Mouse (Mus musculus) midbrain, embryonic 12.5 days (tissue): ENCODE measurements around the gene Tubg2. TPM values are rescaled to one million over a fixed set of nuclear protein-coding genes. Genes with fewer than 3 reads are reported as not detected.
A peak's percentile ranks its signal among the peaks of the same experiment; 100 is the strongest.

Experiments
- ATAC-seq: fragments of 200-750 bp; cut with Nextera tagmentation; 2 replicates; pipeline ENCODE4 v1.8.0; 2017; ENCODE audit warnings: low read depth, moderate TSS enrichment, moderate library complexity; ENCODE audit not compliant: low FRiP score
- H3K27ac ChIP-seq: fragments of 300-500 bp; sonication (generic); replicated peaks from 2 replicates; pipeline ENCODE4 v1.5.1; 2016; ENCODE audit warnings: mild to moderate bottlenecking
- H3K27me3 ChIP-seq: fragments of 300-500 bp; sonication (generic); 2 replicates; pipeline ENCODE4 v1.6.1; 2016; ENCODE audit warnings: mild to moderate bottlenecking
- H3K36me3 ChIP-seq: fragments of 300-500 bp; sonication (generic); 2 replicates; pipeline ENCODE4 v1.6.1; 2016
- H3K4me1 ChIP-seq: fragments of 300-500 bp; sonication (generic); 2 replicates; pipeline ENCODE4 v1.6.1; 2016
- H3K4me2 ChIP-seq: fragments of 300-500 bp; sonication (generic); replicated peaks from 2 replicates; pipeline ENCODE4 v1.6.1; 2016; ENCODE audit warnings: mild to moderate bottlenecking, moderate library complexity
- H3K4me3 ChIP-seq: fragments of 300-500 bp; sonication (generic); 2 replicates; pipeline ENCODE4 v1.5.1; 2016; ENCODE audit warnings: mild to moderate bottlenecking
- H3K9ac ChIP-seq: fragments of 300-500 bp; sonication (generic); replicated peaks from 2 replicates; pipeline ENCODE4 v1.6.1; 2016; ENCODE audit warnings: mild to moderate bottlenecking, moderate library complexity
- H3K9me3 ChIP-seq: fragments of 300-500 bp; sonication (generic); 2 replicates; pipeline ENCODE4 v1.6.1; 2016; ENCODE audit warnings: mild to moderate bottlenecking
- WGBS: fragments of 180-500 bp; shearing (Covaris S2); methylation state at CpG from one replicate; pipeline ENCODE4 v1.1.7; 2016; 5-methylcytosine and 5-hydroxymethylcytosine counted together
- polyA plus RNA-seq: library from polyadenylated mRNA; unstranded; fragments of >200 nt; fragmentation: Nextera tagmentation; extraction: Ambion mirVana; gene quantifications from 2 replicates; pipeline ENCODE4 v1.2.1, GENCODE M21; 2016

The Tubg2 gene
- polyA plus RNA-seq, 1 experiment from 2014 or later = 10.3 TPM

DNA sequence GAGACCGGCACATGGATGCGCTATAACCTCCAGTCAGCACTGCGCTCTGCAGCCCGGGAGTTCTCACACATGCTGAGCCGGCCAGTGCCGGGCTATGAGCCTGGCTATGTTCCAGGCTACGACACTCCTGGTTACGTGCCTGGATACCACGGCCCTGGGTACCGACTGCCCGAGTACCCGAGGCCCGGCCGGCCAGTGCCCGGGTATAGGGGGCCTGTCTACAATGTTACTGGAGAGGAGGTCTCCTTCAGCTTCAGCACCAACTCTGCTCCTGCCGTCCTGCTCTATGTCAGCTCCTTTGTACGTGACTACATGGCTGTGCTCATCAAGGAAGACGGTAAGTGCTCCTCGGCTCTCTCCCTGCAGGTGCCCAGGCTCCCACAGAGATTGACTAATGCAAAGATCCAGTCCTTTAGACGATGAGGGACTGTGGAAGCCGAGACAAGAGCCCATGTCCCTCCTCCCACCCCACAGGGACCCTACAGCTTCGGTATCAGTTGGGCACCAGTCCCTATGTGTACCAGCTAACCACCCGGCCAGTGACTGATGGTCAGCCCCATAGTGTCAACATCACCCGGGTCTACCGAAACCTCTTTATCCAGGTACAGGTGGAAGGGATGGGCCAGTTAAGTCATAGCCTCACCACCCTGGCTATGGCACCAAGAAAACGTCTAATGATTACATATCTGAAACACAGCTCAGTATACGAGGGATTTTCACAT, 31.0 kb downstream of the Tubg2 start:
- no peak for ATAC-seq
- Histone ChIP-seq H3K4me2 (no peak overlapping the region), H3K4me1 (peaks cover 18% of the 10 kb centered on the region), H3K36me3 (no peaks in the 10 kb centered on the region), H3K27me3 (0 out of 2 replicates have a peak, but pooled peaks cover 13% of the 10 kb centered on the region), H3K9me3 (no peaks in the 10 kb centered on the region), H3K27ac (no peak overlapping the region), H3K4me3 (no peak overlapping the region), H3K9ac (no peak overlapping the region)
- WGBS = 87% methylated on average over 27 of the region's 27 CpGs

DNA sequence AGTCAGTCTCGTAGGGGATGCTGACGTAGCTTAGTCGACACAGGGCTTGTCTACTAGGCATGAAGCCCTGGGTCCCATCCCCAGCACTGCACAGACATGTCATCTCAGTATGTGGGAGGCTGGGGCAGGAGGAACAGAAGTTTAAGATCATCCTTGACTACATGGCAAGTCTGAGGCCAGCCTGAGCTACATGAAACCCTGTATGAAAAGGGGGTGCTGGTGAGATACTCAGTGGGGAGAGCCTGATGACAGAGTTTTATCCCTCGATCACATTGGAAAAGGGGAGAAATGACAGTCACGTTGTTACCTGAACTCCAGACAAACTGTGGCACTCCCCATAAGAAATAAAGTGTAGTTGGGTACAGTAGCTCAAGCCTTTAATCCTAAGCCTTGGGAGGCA, 31.8 kb downstream of the Tubg2 start:
- 90% methylated on average over 5 of the region's 5 CpGs for WGBS
- Histone ChIP-seq H3K36me3 (no peaks in the 10 kb centered on the region), H3K27ac (no peak overlapping the region), H3K9me3 (no peaks in the 10 kb centered on the region), H3K4me3 (no peak overlapping the region), H3K4me1 (peaks cover 18% of the 10 kb centered on the region), H3K9ac (no peak overlapping the region), H3K4me2 (no peak overlapping the region), H3K27me3 (0 out of 2 replicates have a peak, but pooled peaks cover 12% of the 10 kb centered on the region)
- no peak for ATAC-seq

DNA sequence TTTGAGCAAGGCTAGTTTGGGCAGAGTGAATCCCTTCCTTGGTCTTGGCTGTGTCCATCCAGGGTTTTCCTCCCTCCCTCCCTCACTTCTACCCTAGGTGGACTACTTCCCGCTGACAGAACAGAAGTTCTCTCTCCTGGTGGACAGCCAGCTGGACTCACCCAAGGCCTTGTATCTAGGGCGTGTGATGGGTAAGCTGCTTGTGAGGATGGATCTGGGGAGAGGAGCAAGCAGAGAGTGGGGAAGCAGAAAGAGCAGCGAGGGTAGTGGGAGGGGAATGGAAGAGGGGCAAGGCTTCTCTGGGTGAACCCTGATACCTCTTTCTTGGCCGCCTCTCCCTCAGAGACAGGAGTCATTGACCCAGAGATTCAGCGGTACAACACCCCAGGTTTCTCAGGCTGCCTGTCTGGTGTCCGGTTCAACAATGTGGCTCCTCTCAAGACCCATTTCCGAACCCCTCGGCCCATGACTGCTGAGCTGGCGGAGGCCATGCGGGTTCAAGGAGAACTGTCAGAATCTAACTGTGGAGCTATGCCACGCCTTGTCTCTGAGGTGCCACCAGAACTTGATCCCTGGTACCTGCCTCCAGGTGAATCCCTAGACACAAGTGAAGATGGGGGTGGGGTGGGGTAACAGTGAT, 32.6 kb downstream of the Tubg2 start:
- ATAC-seq = no peak
- peak overlapping the region; percentile 10; the same call in 1 of the 2 replicates for H3K27ac ChIP-seq
- 84% methylated on average over 11 of the region's 11 CpGs for WGBS
- no peaks in the 10 kb centered on the region for H3K36me3 ChIP-seq
- H3K4me1 ChIP-seq = peaks cover 18% of the 10 kb centered on the region
- H3K27me3 ChIP-seq = 0 out of 2 replicates have a peak, but pooled peaks cover 5% of the 10 kb centered on the region
- H3K4me2 ChIP-seq = no peak overlapping the region
- no peak overlapping the region for H3K4me3 ChIP-seq
- H3K9ac ChIP-seq = 0 out of 2 replicates have a peak overlapping the region, but pooled peaks have one; percentile 6
- H3K9me3 ChIP-seq = no peaks in the 10 kb centered on the region

DNA sequence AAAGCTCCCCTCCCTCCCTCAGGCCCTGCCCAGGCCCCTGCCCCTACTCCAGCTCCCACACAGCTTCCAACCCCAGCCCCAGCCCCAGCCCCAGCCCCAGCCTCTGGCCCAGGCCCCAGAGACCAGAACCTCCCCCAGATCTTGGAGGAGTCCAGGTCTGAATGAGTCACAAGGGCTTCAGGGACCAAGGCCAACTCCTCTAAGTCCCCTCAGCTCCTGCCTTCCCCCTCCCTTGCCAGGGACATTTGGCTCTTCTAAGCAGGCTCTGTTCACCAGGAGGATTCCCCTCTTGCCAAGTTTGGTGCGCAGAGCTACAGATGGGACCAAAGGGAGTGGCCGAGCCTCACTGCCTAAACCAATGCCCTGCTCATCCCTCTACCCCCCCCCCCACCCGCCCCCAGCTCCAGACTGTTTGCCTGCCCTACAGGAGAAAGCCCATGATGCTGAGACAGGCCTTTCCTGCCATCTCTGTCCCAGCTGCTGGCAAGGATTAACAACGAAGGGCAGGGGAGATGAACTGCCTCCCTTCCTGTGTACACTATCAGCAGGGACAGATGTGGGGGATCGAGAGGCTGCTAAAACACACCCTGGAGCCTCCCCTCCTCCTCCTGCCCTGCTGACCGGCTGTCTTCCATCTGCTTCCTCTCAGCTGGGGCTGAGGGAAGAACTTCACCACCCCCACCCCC, 33.9 kb downstream of the Tubg2 start:
- peak overlapping the region; percentile 87 for H3K27ac ChIP-seq
- peaks cover 18% of the 10 kb centered on the region for H3K4me1 ChIP-seq
- H3K4me3 ChIP-seq = no peak overlapping the region
- peak overlapping the region; percentile 13; the same call in 1 of the 2 replicates for H3K4me2 ChIP-seq
- 9% methylated on average over 6 of the region's 6 CpGs for WGBS
- H3K9me3 ChIP-seq = no peaks in the 10 kb centered on the region
- peak; percentile 78 for ATAC-seq
- no peaks in the 10 kb centered on the region for H3K36me3 ChIP-seq
- H3K27me3 ChIP-seq = no peaks in the 10 kb centered on the region
- H3K9ac ChIP-seq = peak overlapping the region; percentile 46; the same call in 1 of the 2 replicates

DNA sequence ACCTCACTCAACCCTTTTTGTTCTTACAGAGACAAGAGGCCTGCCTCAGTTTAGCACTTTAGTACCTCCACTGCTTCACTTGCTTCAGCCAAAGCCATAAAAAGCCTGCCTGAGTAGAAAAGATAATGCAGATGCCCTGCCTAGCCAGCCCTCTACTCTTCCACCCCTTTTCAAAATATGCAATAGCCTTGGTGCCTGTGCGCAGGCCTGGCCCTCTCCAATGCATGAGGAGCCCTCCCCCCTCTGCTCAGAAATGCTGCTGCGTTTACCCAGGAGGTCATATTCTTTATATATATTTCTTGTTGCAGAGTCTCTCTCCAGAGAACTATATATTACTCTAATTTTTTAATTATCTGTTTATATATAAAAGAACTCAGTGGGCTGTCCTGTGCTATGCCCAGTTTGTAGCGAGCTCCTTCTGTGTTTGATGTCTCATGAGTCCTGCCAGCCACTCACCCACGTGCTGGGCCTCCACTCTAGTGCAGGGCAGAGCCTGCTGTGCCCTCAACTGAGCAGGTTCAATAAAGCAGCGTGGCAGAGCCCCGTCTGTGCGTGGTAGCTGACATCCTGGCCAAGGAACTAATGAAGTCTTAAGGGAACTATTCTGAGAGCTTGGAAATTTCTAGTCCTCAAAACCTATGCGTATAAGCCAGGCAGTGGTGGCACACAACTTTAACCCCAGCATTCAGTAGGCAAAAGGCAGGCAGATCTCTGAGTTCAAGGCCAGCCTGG, 34.6 kb downstream of the Tubg2 start:
- peaks cover 18% of the 10 kb centered on the region for H3K4me1 ChIP-seq
- H3K4me2 ChIP-seq = no peak overlapping the region
- H3K27ac ChIP-seq = peak overlapping the region; percentile 87
- no peak overlapping the region for H3K4me3 ChIP-seq
- H3K27me3 ChIP-seq = no peaks in the 10 kb centered on the region
- WGBS = 48% methylated on average over 8 of the region's 8 CpGs
- no peak for ATAC-seq
- H3K9ac ChIP-seq = peak overlapping the region; percentile 46; the same call in 1 of the 2 replicates
- no peaks in the 10 kb centered on the region for H3K9me3 ChIP-seq
- no peaks in the 10 kb centered on the region for H3K36me3 ChIP-seq

DNA sequence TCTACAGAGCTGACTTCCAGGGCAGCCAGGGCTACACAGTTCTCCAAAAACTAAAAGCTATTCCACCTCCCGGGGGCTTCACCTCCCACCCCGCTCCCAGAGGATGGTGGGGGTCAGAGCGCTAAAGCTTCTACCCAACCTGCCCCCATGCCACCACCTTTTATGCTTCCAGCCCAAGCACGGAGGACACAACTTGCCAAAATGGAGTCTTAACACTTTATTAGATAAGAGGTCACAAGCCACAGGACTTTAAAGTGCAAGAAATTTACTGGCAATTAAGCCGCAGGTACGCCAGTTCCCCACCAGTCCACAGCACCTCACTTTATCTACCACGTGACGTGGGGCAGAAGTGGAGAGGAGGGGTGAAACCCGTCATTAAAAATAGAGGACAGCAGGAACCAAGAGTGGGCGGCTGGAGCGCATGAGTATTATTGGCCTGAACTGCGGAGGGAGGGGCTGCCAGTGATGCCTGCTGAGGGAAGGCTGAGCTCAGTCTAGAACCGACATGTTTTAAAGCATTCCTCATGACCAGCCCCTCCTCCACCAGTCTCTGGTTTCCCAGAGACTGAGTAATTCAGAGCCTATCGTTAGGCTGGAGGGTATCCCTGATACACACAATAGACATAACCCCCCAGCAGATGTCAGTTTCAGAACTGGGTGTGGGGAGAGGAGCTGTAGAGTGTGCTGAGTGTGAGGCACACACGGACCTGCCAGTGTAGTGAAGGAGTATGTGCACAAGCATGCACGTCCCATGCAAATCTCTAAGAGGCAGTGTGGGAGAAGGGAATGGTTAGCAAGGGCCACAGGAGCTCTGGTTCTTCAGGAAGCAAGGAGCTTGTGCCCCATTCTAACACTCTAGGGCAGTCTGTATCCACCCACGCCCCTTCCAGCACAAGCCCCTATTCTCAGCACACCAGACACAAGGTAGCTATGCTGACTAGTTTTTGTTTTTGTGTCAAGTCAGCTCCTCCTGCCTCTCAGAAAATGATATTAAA, 35.5 kb downstream of the Tubg2 start:
- no peaks in the 10 kb centered on the region for H3K27me3 ChIP-seq
- H3K4me3 ChIP-seq = no peak overlapping the region
- ATAC-seq = no peak
- peaks cover 18% of the 10 kb centered on the region for H3K4me1 ChIP-seq
- H3K9ac ChIP-seq = no peak overlapping the region
- H3K36me3 ChIP-seq = 0 out of 2 replicates have a peak, but pooled peaks cover under 1% of the 10 kb centered on the region
- WGBS = 55% methylated on average over 17 of the region's 17 CpGs
- H3K4me2 ChIP-seq = no peak overlapping the region
- H3K27ac ChIP-seq = peak overlapping the region; percentile 87
- no peaks in the 10 kb centered on the region for H3K9me3 ChIP-seq

DNA sequence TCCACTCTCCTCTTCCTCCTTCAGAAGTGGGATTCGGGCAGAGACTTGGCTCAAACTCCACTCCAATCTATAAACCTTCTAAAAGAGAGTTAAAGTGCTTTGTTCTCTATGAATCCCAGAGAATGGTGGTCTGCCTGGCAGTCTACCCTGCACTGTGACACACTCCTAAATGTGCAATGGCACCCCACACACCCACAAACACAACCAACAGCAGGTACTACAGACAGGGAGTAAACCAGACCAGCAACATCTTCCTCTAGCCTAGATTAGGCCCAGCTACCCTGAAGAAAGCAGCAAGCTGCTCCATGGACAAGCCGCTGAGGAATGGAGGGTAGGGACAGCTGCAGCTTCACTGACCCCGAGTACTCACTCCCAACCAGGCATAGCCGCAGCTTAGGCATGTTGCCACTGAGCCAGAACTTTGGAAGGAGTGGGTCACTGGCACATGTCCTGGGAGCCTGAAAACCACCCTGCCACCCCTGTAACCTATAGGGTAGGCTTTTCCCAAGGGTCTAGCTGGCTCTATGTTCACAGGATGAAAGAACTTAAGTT, 36.3 kb downstream of the Tubg2 start:
- no peak for ATAC-seq
- Histone ChIP-seq H3K27ac (no peak overlapping the region), H3K36me3 (peaks cover 8% of the 10 kb centered on the region), H3K4me2 (no peak overlapping the region), H3K4me3 (no peak overlapping the region), H3K9me3 (no peaks in the 10 kb centered on the region), H3K4me1 (peaks cover 18% of the 10 kb centered on the region), H3K27me3 (no peaks in the 10 kb centered on the region), H3K9ac (no peak overlapping the region)
- WGBS = 81% methylated on average over 4 of the region's 4 CpGs

DNA sequence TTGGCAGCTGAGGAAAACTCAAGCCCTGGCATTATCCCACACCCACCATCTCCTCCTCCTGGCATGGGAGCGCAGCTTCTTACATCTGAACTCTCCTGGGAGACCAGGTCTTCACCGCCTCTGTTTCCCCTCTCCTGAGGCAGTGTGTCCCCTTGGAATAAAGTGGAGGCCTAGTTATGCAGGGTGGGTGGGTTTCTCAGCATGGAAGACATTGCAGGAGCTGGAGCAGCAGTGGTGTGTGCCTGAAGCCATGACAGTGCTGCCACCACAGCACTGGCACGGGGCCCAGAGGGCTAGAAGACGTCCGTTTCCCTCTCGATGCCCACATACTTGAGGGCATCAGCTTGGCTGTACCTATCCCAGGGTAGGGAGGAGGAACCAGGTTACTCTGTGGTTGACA, 36.9 kb downstream of the Tubg2 start:
- Histone ChIP-seq H3K27ac (no peak overlapping the region), H3K9ac (no peak overlapping the region), H3K4me2 (no peak overlapping the region), H3K4me1 (peaks cover 18% of the 10 kb centered on the region), H3K4me3 (no peak overlapping the region), H3K27me3 (no peaks in the 10 kb centered on the region), H3K36me3 (peaks cover 8% of the 10 kb centered on the region), H3K9me3 (no peaks in the 10 kb centered on the region)
- ATAC-seq = no peak
- WGBS = 92% methylated on average over 6 of the region's 6 CpGs

DNA sequence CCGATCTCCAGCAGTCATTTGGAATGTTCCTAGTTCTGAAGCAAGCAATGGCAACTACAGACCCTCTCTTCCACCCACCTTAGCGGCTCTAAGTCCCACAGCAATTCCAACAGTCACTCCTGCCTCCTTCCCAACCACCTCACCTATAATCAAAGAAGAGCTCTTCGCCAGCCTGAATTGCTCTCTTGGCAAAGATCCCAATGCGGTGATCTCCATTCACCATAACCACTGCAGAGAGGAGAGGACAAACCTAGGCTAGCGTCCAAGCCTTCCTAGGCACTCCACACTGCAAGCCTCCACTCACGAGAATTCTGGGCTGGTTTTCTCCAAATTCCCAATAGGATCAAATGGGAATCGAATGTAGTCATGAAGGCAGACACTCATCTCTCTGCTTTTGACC, 37.4 kb downstream of the Tubg2 start:
- H3K27me3 ChIP-seq = no peaks in the 10 kb centered on the region
- no peak for ATAC-seq
- H3K36me3 ChIP-seq = peaks cover 8% of the 10 kb centered on the region
- no peak overlapping the region for H3K27ac ChIP-seq
- no peak overlapping the region for H3K4me3 ChIP-seq
- H3K4me2 ChIP-seq = no peak overlapping the region
- WGBS = 89% methylated on average over 7 of the region's 7 CpGs
- H3K9ac ChIP-seq = no peak overlapping the region
- H3K9me3 ChIP-seq = no peaks in the 10 kb centered on the region
- H3K4me1 ChIP-seq = peaks cover 18% of the 10 kb centered on the region

DNA sequence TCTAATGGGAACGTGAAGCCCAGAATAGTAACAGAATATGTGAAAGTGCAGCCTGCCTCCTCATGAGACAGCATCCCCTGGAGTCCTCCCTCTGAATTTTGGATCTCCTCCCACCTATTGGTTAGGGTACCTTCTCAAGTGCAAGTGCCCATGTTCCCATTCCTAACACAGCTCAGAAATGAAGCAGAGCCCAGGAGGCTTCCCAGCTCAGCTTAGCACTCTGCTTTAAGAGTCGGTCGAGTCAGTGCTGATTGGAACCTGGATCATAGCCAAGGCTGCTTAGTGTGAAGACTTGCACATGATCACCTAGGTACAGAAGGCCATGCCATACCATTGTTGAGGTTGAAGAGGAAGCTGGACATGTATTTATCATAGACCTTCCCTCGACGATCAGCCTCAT, 38.4 kb downstream of the Tubg2 start:
- no peak overlapping the region for H3K4me3 ChIP-seq
- WGBS = 86% methylated on average over 5 of the region's 5 CpGs
- H3K27ac ChIP-seq = no peak overlapping the region
- H3K36me3 ChIP-seq = peaks cover 13% of the 10 kb centered on the region
- no peaks in the 10 kb centered on the region for H3K9me3 ChIP-seq
- peaks cover 16% of the 10 kb centered on the region for H3K4me1 ChIP-seq
- no peak overlapping the region for H3K4me2 ChIP-seq
- H3K9ac ChIP-seq = no peak overlapping the region
- no peak for ATAC-seq
- no peaks in the 10 kb centered on the region for H3K27me3 ChIP-seq
